Mouse (Mus musculus) erythroblast, embryonic 14.5 days (primary cell): ENCODE results near the gene Adar. TPM values are rescaled to one million over a fixed set of nuclear protein-coding genes. Genes with fewer than 3 reads are reported as not detected.

Experiments
- H3K27me3 ChIP-seq: 2 replicates; pipeline ENCODE4 v1.6.1; 2012; ENCODE audit warnings: inconsistent platforms; ENCODE audit not compliant: control insufficient read depth
- H3K36me3 ChIP-seq: 2 replicates; pipeline ENCODE4 v1.6.1; 2012; ENCODE audit warnings: mild to moderate bottlenecking, inconsistent platforms; ENCODE audit not compliant: control insufficient read depth
- H3K4me1 ChIP-seq: 2 replicates; pipeline ENCODE4 v1.6.1; 2012; ENCODE audit warnings: inconsistent platforms; ENCODE audit not compliant: control insufficient read depth
- H3K4me3 ChIP-seq: replicated peaks from 2 replicates; pipeline ENCODE3; 2012; ENCODE audit warnings: moderate library complexity, mild to moderate bottlenecking, inconsistent platforms
- H3K9me3 ChIP-seq: 2 replicates; pipeline ENCODE4 v1.6.1; 2012; ENCODE audit warnings: low read length, inconsistent platforms, mixed read lengths; ENCODE audit not compliant: control insufficient read depth
- GATA1 ChIP-seq: IDR thresholded peaks from 2 replicates; pipeline ENCODE4 v1.6.1; 2012; ENCODE audit warnings: low read length, inconsistent platforms, mixed read lengths
- TAL1 ChIP-seq: IDR thresholded peaks from 3 replicates; pipeline ENCODE4 v1.6.1; 2012; ENCODE audit warnings: low read length, inconsistent platforms, mixed read lengths
- polyA plus RNA-seq: library from polyadenylated mRNA; stranded (reverse); fragments of >175 nt; gene quantifications from 2 replicates; pipeline ENCODE4 v1.2.3, GENCODE M21; 2012

Gene Adar
- polyA plus RNA-seq, 1 experiment: 0.67 TPM

GRCm38 (mm10) chr3:89780102-89780501 lies 65.3 kb downstream of the Adar start:
- no peaks in the 10 kb centered on the region for H3K9me3 ChIP-seq
- no peaks in the 10 kb centered on the region for H3K27me3 ChIP-seq
- H3K4me3 ChIP-seq: no peak overlapping the region
- no peak for TF ChIP-seq TAL1
- peaks cover 82% of the 10 kb centered on the region for H3K36me3 ChIP-seq
- H3K4me1 ChIP-seq: peaks cover 6% of the 10 kb centered on the region

GRCm38 (mm10) chr3:89781640-89782039 lies 66.8 kb downstream of the Adar start:
- TF ChIP-seq GATA1: no peak
- no peak for TF ChIP-seq TAL1
- peaks cover 68% of the 10 kb centered on the region for H3K36me3 ChIP-seq

GRCm38 (mm10) chr3:89784991-89785753 lies 70.3 kb downstream of the Adar start:
- TF ChIP-seq TAL1: no peak
- no peak for TF ChIP-seq GATA1
- Histone ChIP-seq H3K4me3 (no peak overlapping the region), H3K27me3 (0 out of 2 replicates have a peak, but pooled peaks cover 3% of the 10 kb centered on the region), H3K36me3 (peaks cover 35% of the 10 kb centered on the region), H3K4me1 (peaks cover 3% of the 10 kb centered on the region), H3K9me3 (no peaks in the 10 kb centered on the region)

More at GRCm38 (mm10) chr3:89781640-89782039, 66.8 kb downstream of the Adar start:
- Histone ChIP-seq H3K4me1 (peaks cover 3% of the 10 kb centered on the region), H3K9me3 (no peaks in the 10 kb centered on the region), H3K4me3 (no peak overlapping the region), H3K27me3 (0 out of 2 replicates have a peak, but pooled peaks cover 3% of the 10 kb centered on the region)

- Histone ChIP-seq H3K4me1 (peaks cover 3% of the 10 kb centered on the region), H3K4me3 (no peak overlapping the region), H3K36me3 (peaks cover 24% of the 10 kb centered on the region), H3K27me3 (0 out of 2 replicates have a peak, but pooled peaks cover 3% of the 10 kb centered on the region), H3K9me3 (no peaks in the 10 kb centered on the region)
- TF ChIP-seq TAL1: no peak
- no peak for TF ChIP-seq GATA1
Observed at GRCm38 (mm10) chr3:89786275-89786674, 71.5 kb downstream of the Adar start.

- Histone ChIP-seq H3K9me3 (no peaks in the 10 kb centered on the region), H3K4me1 (peaks cover 3% of the 10 kb centered on the region), H3K36me3 (no peaks in the 10 kb centered on the region), H3K4me3 (no peak overlapping the region), H3K27me3 (0 out of 2 replicates have a peak, but pooled peaks cover 3% of the 10 kb centered on the region)
- TF ChIP-seq TAL1 (no peak), GATA1 (no peak)
Observed at GRCm38 (mm10) chr3:89788680-89789352, 74.0 kb downstream of the Adar start.

DNA sequence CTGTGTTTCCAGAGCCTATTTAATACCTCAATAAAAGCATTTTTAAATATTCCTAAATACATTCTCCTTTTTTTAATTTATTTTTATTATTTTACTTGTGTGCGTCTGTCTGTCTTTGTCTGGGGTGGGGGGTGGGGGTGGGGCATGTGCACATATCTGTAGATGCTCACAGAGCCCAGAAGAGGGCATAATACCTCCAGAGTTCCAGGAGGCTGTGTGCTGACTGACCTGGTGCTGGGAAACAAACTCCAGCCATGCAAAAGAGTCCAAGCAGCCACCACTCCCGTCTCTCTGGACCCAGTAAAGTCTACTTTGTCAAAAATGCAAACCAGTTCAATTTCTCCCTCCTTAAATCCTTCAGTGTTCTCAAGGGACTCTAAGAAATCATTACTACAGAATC lies 79.8 kb downstream of the Adar start:
- Histone ChIP-seq H3K4me1 (no peaks in the 10 kb centered on the region), H3K4me3 (no peak overlapping the region), H3K27me3 (peaks cover 10% of the 10 kb centered on the region), H3K36me3 (no peaks in the 10 kb centered on the region), H3K9me3 (no peaks in the 10 kb centered on the region)
- TF ChIP-seq TAL1 (no peak), GATA1 (no peak)

- Histone ChIP-seq H3K27me3 (peaks cover 11% of the 10 kb centered on the region), H3K4me1 (no peaks in the 10 kb centered on the region), H3K36me3 (no peaks in the 10 kb centered on the region), H3K9me3 (no peaks in the 10 kb centered on the region), H3K4me3 (no peak overlapping the region)
- TF ChIP-seq TAL1: no peak
- TF ChIP-seq GATA1: no peak
Observed at GRCm38 (mm10) chr3:89795746-89796145, 80.9 kb downstream of the Adar start.

- no peaks in the 10 kb centered on the region for H3K4me1 ChIP-seq
- no peaks in the 10 kb centered on the region for H3K9me3 ChIP-seq
- peaks cover 11% of the 10 kb centered on the region for H3K27me3 ChIP-seq
- H3K4me3 ChIP-seq: no peak overlapping the region
- TF ChIP-seq TAL1 (no peak), GATA1 (no peak)
- H3K36me3 ChIP-seq: no peaks in the 10 kb centered on the region
Observed at GRCm38 (mm10) chr3:89796358-89796757, 81.5 kb downstream of the Adar start.

DNA sequence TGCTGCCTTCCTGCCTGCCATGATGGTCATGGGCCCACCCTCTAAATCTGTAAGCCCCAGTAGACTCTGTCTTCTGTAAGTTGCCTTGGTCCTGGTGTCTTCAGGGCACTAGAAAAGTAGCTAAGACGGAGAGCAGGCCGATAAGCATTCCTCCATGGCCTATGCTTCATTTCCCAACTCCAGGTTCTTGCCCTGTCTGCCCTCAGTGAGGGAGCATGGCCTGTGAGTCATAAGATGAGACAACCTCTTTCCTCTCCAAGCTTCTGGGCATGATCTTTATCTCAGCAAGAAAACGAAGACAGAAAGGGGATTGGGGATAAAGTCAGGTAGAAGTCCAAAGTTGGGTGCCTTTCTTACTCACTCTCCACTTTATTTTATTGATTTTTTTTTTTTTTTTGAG lies 83.7 kb downstream of the Adar start:
- Histone ChIP-seq H3K27me3 (peaks cover 16% of the 10 kb centered on the region), H3K4me1 (no peaks in the 10 kb centered on the region), H3K4me3 (no peak overlapping the region), H3K9me3 (no peaks in the 10 kb centered on the region), H3K36me3 (no peaks in the 10 kb centered on the region)
- TF ChIP-seq TAL1 (no peak), GATA1 (no peak)
